Mouse (Mus musculus) adrenal gland, postnatal 14 days (tissue): Measurements from ENCODE around the gene Nkapd1. TPM values are rescaled to one million over a fixed set of nuclear protein-coding genes. Genes with fewer than 3 reads are reported as not detected.
"Not testable (repeated sequence)": the region's sequence is repeated elsewhere in the genome, so short reads cannot be mapped to it uniquely, and the experiment has no call there.

ENCODE experiments used
- DNase-seq: peaks from one replicate; pipeline ENCODE4 v3.0.0; 2021; ENCODE audit warnings: mixed read lengths
- long read RNA-seq, 2 experiments: library from polyadenylated mRNA; stranded (forward); transcript quantifications; one replicate each; pipeline ENCODE4 v2.0.0; 2021
- total RNA-seq: library from RNA; stranded (reverse); gene quantifications from 2 replicates; pipeline ENCODE4 v1.2.3, GENCODE M21; 2021

The Nkapd1 gene
- total RNA-seq, result 24.3 and 25.3 TPM in 2 replicates
- long read RNA-seq, experiment 1, transcript Nkapd1-203 (6 exons, 1,225 nt), result major isoform, 7 of 15 reads
- long read RNA-seq, experiment 1, partial matches to known transcripts, result 1 of 15 reads
- long read RNA-seq, experiment 1, other reads (novel, unspliced or antisense), result 6 of 15 reads
- long read RNA-seq, experiment 2, transcript Nkapd1-203 (6 exons, 1,225 nt), result major isoform, 5 of 9 reads
- long read RNA-seq, experiment 2, partial matches to known transcripts, result 1 of 9 reads
- long read RNA-seq, experiment 2, other reads (novel, unspliced or antisense), result 1 of 9 reads

DNA sequence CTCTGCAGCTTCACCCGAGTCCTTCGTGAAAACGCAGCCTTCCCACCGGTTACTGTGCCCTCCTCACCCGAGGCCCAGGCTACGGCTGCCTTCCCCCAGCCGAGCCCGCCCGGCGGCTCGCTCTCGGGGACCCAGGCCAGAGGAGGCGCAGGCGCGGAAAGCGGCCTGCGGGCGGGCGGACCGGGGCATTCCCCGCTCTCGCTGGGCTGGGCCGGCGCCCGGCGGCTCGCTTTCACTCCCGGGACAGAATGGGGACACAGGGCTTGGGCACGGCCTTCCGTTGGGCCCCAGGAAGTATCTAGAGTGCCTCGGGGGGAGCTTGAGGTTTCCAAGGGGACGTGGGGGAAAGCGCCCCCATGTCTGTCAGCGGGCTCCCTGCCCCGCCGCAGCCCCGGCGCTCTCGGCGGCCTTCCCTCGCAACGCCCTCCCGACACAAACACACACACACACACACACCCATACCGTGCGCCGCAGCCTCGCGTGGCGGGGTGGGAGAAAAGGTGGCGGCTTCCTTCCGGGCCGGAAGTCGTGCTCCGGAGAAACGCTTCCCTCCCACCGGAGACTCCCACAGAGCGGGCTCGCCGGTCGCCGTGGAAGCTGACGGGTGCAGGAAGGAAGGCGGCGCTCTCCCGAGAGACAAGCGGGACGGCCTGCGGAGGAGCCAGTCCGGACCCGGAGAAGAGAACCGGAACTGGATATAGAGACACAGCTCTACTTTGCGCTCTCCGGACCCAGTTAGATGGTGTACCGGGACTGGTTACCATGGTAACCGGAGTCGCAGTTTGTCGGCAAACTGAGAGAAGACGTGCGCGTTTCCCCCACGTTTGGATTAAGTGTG lies at the start of gene Nkapd1, which contains the start of gene Pih1d2:
Gene Nkapd1, minus strand, starts transcription at position 699 of the 838 bp plus-strand sequence.
Gene Pih1d2, plus strand, starts transcription at position 556 of the 838 bp plus-strand sequence.
- DNase-seq, result peak; percentile 92

DNA sequence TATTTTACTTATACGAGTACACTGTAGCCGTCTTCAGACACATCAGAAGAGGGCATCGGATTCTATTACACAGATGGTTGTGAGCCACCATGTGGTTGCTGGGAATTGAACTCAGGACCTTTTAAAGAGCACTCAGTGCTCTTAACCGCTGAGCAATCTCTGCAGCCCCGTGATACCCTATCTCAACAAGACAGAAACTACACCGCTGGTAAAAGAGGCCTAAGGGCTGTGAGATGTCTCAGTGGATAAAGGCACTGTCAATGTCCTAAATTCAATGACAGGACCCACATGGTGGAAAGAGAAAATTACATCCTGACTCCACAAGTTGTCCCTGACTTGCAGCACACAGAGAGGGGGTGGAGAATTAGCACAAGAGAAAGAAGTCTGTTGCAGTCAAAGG lies 49.2 kb upstream of the Nkapd1 start:
- DNase-seq, result no peak

DNA sequence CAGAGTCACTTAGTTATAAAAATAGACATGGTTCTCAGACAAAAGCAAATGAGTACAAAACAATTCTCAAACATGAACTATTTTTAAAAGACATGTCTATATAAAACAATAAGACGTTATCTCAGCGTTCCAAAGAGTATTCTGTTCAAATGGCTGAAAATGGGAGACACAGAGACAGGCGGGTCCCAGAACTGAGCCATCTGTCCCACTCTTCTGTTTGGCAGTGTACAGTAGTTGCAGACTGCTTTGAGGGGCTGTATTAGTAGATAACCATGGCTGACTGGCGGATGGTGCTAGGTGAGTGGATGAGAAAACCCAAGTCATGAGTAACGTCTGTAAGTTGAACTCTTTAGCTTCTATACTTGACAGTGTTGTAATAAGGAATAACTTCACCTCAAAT lies 47.6 kb upstream of the Nkapd1 start:
- no peak for DNase-seq

DNA sequence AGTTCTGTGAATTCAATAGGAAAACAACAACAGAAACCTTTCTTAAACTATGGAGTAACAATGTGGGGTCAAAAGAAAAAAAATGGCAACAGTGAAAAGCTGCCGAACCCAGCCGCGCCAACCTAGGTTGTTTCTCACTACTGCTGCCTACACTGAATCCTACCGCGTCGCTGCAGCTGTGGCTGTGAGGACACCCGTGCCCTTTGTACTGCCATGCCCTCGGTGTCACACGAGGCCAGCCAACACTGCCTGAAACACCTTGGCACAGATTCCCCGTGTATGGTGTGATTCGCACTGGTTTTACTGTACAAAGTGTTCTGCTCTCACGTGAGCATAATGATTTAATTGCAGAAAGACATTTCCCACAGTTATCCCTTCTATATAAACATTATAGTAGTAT lies 43.2 kb upstream of the Nkapd1 start:
- peak; percentile 74 for DNase-seq

DNA sequence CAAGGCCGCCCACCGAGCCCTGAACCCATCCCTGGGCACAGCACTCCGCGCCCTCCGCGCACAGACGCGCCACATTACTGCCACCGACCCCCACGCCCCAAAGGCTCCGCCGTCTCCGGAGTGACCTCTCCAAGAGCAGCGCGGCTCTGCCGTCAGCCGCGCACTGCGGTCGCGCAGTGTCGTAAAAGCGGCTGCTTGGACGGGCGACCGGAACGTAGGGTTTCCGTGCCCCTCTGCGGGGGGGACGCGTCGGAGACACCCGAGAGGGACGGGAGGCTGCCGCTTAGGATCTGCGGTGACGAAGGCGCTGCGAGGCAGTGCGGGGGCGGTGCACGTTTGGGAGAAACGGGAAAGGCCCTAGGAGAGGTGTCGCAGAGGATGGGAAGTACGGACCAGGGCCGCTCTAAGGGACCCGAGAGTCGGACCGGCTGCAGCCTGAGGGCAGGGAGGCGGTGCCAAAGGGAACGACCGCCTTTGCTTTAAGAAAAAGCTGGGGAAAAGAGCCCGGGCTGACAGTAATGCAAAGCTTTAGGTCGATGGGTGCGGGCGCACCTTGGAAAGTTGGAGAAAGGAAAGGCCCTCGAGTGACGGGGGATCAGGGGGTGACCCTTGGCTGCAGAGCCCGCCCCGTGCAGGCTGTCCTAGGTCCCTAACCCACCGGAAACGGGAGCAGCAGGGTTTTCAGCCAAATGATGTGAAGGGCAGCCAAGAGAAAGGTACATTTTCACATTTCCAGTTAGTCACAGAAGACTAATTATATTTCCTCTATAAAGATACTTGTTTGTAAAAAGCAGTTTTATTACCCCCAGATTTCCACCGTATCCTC lies 42.3 kb upstream of the Nkapd1 start, which contains the start of gene Dlat:
Gene Dlat, minus strand, starts transcription at position 389 of the 826 bp plus-strand sequence.
- peak; percentile 92 for DNase-seq

DNA sequence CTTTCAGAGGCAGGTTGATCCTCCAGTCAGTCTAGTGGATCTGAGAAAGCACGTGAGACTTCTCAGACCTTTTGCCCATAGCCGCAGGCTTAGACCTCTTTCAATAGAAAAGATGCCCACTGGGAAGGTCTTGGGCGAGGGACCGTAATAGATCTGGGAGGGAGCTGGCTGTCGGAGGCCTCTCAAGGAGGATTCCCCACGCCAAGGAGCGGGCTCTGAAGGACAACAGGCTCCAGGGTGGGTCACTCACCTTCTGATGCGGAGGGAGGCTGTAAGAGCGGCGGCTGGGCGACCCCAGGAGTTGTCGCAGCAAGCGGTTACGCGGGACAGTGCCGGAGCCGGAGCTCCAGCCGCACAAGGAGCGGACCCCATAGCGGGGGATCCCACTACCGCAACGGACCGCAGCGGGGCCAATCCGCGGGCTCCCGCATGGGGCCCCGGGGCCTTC lies 41.7 kb upstream of the Nkapd1 start:
- DNase-seq, result peak; percentile 42

DNA sequence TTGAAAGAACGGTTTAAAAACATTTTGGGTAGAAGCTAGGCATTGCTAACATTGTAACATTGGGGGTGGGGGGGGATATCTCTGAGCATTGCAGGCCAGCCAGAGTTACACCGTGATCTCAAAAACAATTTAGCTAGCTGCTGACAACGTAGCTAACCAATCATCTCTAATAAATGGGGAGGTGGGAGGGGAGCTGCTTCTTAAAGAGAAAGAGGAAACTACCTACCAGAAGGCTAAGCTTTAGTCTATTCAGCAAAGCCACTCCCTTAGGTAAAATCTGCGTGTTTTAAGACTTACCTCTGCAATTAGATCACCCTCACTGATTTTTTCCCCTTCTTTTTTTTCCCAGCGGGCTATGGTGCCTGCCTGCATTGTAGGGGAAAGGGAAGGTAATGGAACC lies 41.1 kb upstream of the Nkapd1 start:
- DNase-seq, result no peak

DNA sequence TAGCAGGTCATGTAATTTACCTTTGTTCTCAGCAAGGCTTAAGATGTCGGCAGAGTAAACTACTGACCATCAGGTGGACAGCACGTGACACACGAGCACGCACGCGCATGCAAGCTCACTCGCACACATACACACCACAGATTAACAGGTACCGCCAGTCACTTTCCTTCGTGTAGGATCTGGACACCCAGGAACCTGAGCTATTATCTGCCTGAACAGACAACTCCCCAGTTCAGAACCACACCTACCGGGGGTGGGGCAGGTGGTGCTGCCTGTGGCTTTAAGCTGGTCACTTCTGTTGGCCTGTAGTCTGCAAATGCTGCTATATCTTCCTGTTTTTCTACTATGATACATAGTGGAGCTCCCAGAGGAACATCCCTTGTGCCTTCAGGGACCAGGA lies 33.2 kb upstream of the Nkapd1 start:
- DNase-seq, result no peak

DNA sequence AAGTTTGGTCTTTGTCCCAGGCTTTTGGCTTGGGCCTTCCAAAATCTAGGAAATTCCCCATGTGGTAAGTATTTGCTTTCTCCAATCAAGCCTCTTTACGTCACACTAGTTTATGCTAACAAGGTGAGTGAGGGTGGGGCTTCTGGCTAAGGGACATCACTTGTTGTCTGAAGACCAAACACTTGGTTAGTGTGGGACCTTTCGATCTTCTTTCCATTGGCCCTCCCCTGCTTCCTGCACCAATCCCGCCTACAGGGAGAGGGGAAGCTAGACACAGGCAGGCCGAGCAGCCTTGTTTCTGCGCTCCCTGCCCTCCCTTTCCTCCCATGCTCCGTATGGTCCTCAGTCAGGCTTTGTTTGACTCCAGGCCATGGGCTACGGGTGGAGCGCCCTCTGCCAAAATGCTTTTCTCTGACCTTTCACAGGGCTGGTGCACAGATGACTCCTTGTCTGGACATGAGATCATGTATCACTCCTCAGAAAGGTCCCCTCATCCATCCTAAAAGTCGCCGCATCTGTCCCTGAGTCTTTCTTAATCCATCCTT lies 29.6 kb upstream of the Nkapd1 start:
- no peak for DNase-seq

DNA sequence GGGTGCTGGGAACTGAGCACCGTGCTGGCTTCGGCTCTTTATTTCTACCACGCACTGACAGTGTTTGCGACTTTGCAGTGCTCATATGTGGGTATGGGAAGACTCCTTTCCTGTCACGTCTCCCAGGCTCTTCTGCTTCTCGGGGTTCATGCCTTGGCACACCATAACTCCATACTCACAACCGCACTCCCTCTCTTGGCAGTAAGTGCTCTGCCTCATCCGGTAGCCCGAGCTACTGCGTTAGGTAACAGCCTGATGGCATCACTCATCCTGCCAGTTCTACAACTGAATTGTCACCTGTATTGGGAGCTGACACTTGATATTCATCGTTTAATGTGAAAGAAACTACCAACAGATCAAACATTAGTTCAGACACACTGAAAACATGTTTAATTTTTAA lies 17.0 kb upstream of the Nkapd1 start:
- no peak for DNase-seq

DNA sequence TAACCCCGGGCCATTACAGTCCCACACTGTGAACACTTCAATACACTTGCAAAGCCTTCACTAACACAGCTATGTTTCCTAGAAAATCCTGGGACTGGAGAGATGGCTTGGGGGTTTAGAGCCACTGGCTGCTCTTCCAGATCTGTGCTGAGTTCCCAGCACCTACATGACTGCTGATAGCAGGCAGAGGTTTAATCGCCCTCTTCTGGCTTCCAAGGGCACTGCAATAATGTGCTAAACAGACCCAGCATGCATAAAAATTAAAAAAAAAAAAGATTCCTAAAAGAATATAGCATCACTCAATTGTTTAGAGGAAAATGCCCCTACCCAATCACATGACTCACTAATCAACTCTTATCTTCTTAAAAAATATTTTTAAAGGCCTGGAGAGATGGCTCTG lies 15.8 kb upstream of the Nkapd1 start:
- no peak for DNase-seq

DNA sequence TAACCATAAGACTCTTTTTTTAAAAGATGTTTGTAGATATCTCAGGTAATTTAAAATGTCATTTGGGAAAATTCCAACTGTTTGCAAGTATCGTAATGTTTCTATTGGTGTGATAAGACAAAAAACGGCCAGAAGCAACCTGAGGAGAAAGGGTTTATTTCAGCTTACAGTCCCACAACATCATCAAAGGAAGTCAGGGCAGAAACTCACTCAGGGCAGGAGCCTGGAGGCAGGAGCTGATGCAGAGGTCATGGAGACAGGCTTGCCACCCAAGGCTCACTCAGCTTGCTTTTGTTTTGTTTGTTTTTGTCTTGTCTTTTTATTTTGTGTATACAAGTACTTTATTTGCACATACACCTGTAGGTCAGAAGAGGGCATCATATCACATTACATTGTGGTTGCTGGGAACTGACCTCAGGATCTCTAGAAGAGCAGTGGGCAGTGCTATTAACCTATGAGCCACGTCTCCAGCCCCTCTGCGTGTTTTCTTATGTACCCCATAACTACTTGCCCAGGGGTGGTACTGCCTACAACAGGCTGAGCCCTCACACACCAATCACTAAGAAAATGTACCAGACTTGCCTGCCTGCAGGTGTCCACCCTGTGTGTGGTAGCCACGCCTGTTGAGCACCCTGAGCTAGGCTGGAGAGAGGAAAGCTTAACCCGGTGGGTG lies 14.9 kb upstream of the Nkapd1 start:
- DNase-seq, result no peak

DNA sequence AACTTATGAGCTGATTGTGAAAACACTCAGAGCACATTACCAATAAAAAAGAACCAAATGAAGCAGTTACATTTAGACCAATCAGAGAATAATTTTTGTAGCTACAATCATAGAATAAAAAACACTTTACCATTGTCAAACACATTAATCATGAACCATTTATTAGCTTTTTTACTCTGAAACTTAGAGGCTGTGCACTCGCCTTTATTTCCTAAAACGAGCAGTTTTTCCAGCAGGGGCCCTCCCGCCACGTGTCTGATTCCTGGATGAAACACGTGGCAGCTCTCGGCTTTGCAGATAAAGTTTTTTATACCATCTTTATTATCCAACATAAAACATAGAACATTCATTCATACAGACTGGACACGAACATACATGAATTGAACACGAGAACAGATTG lies 13.6 kb upstream of the Nkapd1 start:
- not testable (repeated sequence) for DNase-seq

DNA sequence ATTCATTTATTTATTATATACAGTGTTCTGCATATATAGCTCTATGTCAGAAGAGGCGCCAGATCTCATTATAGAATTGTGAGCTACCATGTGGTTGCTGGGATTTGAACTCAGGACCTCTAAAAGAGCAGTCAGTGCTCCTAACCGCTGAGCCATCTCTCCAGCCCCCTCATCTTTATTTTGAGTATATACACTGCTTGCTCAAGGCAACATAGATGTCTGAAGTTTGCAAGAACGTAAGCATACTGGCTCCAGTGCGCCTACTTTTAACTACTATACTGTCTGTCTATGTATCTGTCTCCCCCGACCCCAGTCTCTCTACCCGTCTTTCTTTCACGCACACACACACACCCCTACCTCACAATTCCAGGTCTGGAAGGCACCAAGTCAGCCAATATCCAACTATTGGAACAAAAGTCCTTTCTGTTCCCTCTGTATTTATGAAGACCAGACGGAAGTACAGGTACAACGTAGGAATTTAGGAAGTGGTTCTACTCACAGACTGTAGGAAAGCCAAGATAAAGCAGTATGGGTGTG lies 598 bp upstream of the Nkapd1 start:
- no peak for DNase-seq

DNA sequence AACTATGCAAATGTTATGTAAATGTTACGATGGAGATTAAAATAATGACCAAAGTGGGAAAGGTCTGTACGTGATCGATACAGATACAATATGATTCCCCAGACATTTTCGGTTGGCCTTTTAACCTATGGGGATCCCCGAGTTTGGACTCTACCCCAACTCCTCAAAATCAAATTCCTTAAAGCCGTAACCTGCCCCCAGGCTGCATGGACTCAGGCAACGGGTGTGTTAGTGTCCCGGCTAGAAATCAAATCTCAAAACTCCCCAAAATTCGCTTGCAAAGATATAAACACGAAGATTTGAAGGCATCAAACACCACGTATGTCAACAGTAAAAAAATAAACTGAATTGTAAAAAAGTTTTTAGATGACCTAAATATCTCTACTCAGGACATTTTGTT lies 1.1 kb downstream of the Nkapd1 start:
- DNase-seq, result no peak

DNA sequence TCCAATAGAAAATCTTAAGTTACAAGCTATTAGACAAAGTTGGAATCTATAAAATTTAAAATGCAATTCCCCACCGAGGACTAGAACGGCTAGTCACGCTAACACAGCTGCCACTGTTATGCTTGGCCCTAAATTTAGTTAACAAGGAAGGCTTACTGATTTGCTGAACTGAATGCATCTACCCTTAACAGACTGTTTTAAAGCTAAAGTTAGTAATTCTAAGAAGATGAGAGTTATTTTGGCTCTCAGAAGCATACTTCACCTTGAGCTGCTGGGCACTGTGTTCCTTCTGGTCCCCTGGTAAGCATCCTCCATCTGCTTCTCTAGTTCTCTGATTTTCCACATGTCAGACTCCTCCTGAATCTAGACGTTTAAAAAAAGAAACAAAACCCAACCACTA lies 5.1 kb downstream of the Nkapd1 start:
- no peak for DNase-seq

DNA sequence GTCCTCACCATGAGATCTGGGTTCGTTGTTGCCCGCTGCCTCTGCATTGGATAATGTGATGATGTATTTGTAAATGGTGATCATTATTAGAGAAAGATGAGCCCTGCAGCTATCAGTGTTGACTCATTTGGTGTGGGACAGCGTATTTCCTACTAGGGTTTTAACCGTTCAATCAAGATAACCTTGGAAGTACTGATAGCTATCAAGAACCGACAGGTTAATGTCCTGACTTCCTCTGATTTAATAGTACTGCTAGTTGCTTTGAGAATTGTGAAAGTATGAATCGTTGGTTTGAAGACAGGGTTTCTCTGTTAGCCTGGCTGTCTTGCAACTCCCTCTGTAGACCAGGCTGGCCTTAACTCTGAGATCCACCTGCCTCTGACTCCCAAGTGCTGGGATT lies 12.9 kb downstream of the Nkapd1 start:
- no peak for DNase-seq

DNA sequence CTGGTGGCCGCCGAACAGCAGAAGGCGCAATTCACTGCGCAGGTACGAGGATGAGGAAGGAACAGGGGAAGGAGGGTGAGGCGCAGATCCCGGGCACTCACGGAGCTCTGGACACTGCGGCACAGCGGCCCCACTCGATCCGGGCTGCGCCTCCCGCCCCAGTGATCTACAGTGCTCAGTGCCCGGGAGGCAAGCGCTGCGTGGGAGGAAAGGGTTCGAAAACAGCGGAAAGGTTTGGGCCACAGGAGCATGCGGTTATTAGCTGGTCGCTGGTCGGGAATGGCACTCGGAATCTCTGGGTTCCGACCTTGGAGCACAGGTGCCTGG lies 13.3 kb downstream of the Nkapd1 start:
- DNase-seq, result no peak

DNA sequence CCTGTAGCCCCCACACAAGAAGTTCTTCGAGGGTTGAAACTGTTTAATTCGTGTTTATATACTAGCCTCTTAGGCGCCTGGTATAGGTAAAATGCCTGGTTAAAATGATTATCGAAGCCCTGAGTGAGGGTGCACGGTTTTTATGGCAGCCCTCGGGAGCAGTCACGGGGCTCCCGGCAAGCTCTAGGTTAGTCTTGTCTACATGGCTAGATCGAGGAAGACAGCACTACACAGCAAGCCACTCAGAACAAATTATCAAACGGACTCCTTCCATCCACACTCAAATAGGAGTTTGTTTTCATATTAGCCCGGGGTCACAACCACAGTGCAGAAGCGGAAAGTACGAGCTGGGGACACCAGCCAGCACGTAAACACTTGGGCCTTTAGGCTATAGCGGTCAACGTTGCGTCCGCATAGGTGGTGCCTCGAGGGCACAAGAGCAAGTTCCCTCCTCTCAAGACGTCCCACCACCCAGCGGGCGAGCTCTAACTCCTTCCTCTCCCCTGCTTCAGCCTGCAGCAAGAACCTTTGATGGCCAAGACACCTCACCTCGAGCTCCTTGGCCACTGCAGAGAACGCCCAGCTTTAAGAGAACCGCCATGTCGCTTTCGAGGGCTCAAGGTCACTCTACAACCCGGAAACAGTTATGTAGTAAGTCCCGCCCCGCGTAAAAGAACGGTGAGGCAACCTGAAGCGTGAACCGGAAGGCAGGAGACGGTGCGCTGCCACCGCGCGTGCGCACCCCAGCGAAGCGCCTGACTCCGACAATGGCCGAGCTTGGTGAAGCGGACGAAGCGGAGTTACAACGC lies 13.9 kb downstream of the Nkapd1 start, which contains the start of the genes Sdhd and Timm8b:
Gene Sdhd, minus strand, starts transcription at position 624 of the 809 bp plus-strand sequence.
Gene Timm8b, plus strand, starts transcription at position 722 of the 809 bp plus-strand sequence.
- DNase-seq, result peak; percentile 96
